Mouse (Mus musculus) CH12.LX (cell line): ENCODE data around the gene Ulk1.
"Not testable (repeated sequence)": the region's sequence is repeated elsewhere in the genome, so short reads cannot be mapped to it uniquely, and the experiment has no call there.

Experiments used
- CHD2 ChIP-seq: IDR thresholded peaks from 2 replicates; pipeline ENCODE4 v1.6.1; 2011; ENCODE audit warnings: low read length, improper control_type of control experiment
- CTCF ChIP-seq, 2 experiments: IDR thresholded peaks in 1 of 2; conservative IDR thresholded peaks in 1 of 2; 2 replicates each; pipeline ENCODE4 v1.5.1; 2011 to 2012; ENCODE audit warnings: low read depth in 2 of 2, low read length in 2 of 2, improper control_type of control experiment in 1 of 2, inconsistent platforms in 1 of 2, mild to moderate bottlenecking in 1 of 2, moderate library complexity in 1 of 2
- NELFE ChIP-seq: IDR thresholded peaks from 2 replicates; pipeline ENCODE4 v1.6.1; 2011; ENCODE audit warnings: low read depth, low read length, improper control_type of control experiment
- NRF1 ChIP-seq: IDR thresholded peaks from 2 replicates; pipeline ENCODE4 v1.6.1; 2014; ENCODE audit warnings: low read depth, mild to moderate bottlenecking, inconsistent platforms, low read length, improper control_type of control experiment, moderate library complexity
- RCOR1 ChIP-seq: conservative IDR thresholded peaks from 2 replicates; pipeline ENCODE4 v1.6.1; 2012; ENCODE audit warnings: low read depth, mild to moderate bottlenecking, inconsistent platforms, low read length, improper control_type of control experiment
- ZKSCAN1 ChIP-seq: IDR thresholded peaks from 2 replicates; pipeline ENCODE4 v1.6.1; 2012; ENCODE audit warnings: low read depth, inconsistent platforms, low read length, improper control_type of control experiment, borderline replicate concordance

DNA sequence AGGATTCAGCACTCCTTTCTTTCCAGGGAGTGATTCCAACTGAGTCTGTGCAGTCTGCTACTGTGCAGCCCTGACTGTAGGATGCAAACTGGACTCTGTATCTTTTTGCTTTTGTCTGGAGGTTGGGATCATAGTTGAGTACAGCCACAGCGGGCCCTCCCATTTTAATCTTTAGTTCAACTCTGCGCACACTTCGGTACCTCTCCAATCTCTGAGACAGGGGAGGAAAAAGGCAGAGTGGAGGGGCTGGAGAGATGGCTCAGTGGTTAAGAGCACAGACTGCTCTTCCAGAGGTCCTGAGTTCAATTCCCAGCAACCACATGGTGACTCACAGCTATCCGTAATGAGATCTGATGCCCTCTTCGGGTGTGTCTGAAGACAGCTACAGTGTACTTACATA, 28.1 kb upstream of the Ulk1 start:
- not testable (repeated sequence) for TF ChIP-seq CHD2; ZKSCAN1; RCOR1; CTCF (conservative IDR thresholded peaks at IDR 0.05 in 1 of 2, IDR thresholded peaks at IDR 0.05 in 1 of 2; ENCODE audit: low read depth in 2 of 2, low read length in 2 of 2); NELFE; NRF1
